Mouse (Mus musculus): ENCODE measurements around the gene Mrpl48. TPM values are rescaled to one million over a fixed set of nuclear protein-coding genes. Genes with fewer than 3 reads are reported as not detected.

Gene Mrpl48
- polyA plus RNA-seq, 1 experiment, result 30.7 TPM

DNA sequence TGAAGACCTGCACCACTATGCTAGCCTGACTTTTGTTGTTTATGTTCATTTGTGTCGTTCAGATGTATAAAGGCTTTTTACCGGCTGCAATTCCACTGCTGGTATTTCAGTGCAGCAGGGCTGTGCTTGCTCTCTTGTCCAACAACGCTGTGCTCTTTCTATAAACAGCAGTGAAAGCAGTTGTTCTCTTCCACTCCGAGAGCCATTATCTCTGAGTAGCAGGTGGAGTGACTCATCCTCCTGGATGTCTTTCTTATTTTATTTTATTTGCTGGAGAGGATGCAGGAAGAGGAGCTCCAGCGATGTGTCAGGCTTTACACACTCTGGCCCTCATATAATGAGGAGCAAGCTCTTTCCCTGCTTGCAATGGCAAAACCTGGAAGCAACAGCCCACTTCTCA, 7.9 kb downstream of the Mrpl48 start:
- Histone ChIP-seq H3K27me3 (ENCODE audit: control insufficient read depth, insufficient read depth, insufficient read length) (no peaks in the 10 kb centered on the region), H3K79me3 (ENCODE audit: low read depth) (no peaks in the 10 kb centered on the region), H3ac (ENCODE audit: control insufficient read depth, insufficient read length, low read depth) (no peak overlapping the region), H3K4me3 (ENCODE audit: insufficient read depth, poor library complexity, severe bottlenecking) (no peak overlapping the region), H3K79me2 (ENCODE audit: control insufficient read depth, insufficient read depth) (no peaks in the 10 kb centered on the region), H3K36me3 (ENCODE audit: control insufficient read depth, insufficient read depth) (no peaks in the 10 kb centered on the region)
- TF ChIP-seq USF1 (IDR thresholded peaks at IDR 0.05; ENCODE audit: low read depth), result no peak
- TF ChIP-seq MAX (IDR thresholded peaks at IDR 0.05), result no peak
- no peak for TF ChIP-seq MYOG (IDR thresholded peaks at IDR 0.05; ENCODE audit: control insufficient read depth, extremely low read depth, insufficient read length)
- TF ChIP-seq FOSL1 (IDR thresholded peaks at IDR 0.05; ENCODE audit: insufficient read depth, low read length, poor library complexity, severe bottlenecking), result no peak
- no peak for TF ChIP-seq MYOD1 (IDR thresholded peaks at IDR 0.05; ENCODE audit: control insufficient read depth, insufficient read length, low read depth)
- no peak for TF ChIP-seq CEBPB (IDR thresholded peaks at IDR 0.05; ENCODE audit: low read depth)
- no peak for TF ChIP-seq CTCF (IDR thresholded peaks at IDR 0.05; ENCODE audit: control insufficient read depth, insufficient read depth, insufficient read length)

DNA sequence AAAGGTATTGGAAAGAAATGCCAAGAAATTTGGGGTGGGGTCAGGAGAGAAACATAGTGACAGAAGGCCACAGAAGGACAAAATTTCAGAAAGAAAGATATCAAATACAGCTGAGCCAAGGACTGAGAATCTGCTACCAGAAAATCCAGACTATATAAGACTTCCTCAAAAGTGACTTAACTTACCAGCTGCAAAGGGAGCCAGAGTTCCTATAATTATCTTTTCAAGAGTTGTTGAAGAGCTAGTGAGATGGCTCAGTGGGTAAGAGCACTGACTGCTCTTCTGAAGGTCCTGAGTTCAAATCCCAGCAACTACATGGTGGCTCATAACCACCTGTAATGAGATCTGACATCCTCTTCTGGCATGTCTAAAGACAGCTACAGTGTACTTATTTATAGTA, 14.8 kb downstream of the Mrpl48 start:
- TF ChIP-seq MYOD1 (IDR thresholded peaks at IDR 0.05; ENCODE audit: control insufficient read depth, insufficient read length, low read depth) (no peak), FOSL1 (IDR thresholded peaks at IDR 0.05; ENCODE audit: insufficient read depth, low read length, poor library complexity, severe bottlenecking) (no peak), CEBPB (IDR thresholded peaks at IDR 0.05; ENCODE audit: low read depth) (no peak), USF1 (IDR thresholded peaks at IDR 0.05; ENCODE audit: low read depth) (no peak), MYOG (IDR thresholded peaks at IDR 0.05; ENCODE audit: control insufficient read depth, extremely low read depth, insufficient read length) (no peak), CTCF (IDR thresholded peaks at IDR 0.05; ENCODE audit: control insufficient read depth, insufficient read depth, insufficient read length) (no peak), MAX (IDR thresholded peaks at IDR 0.05) (no peak)
- Histone ChIP-seq H3K27me3 (ENCODE audit: control insufficient read depth, insufficient read depth, insufficient read length) (no peaks in the 10 kb centered on the region), H3K79me2 (ENCODE audit: control insufficient read depth, insufficient read depth) (no peaks in the 10 kb centered on the region), H3K79me3 (ENCODE audit: low read depth) (no peaks in the 10 kb centered on the region), H3K36me3 (ENCODE audit: control insufficient read depth, insufficient read depth) (no peaks in the 10 kb centered on the region), H3K4me3 (ENCODE audit: insufficient read depth, poor library complexity, severe bottlenecking) (no peak overlapping the region), H3ac (ENCODE audit: control insufficient read depth, insufficient read length, low read depth) (no peak overlapping the region)

DNA sequence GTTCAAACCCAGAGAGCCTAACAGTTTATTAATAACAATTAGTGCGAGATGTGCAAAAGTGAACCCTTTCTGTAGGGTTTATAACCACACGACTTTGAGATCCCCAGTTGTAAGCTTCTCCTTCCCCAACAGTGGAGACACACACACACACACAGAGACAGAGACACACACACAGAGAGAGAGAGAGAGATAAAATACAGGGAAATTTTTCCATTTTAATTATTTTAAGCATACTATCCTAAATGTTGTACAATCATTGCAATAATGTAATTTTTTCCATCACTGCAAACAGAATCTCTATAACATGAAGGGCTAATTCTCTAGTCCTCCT, 16.6 kb downstream of the Mrpl48 start:
- H3ac ChIP-seq (ENCODE audit: control insufficient read depth, insufficient read length, low read depth), result no peak overlapping the region
- no peak overlapping the region for H3K4me3 ChIP-seq (ENCODE audit: insufficient read depth, poor library complexity, severe bottlenecking)
- TF ChIP-seq CEBPB (IDR thresholded peaks at IDR 0.05; ENCODE audit: low read depth), result no peak
- TF ChIP-seq FOSL1 (IDR thresholded peaks at IDR 0.05; ENCODE audit: insufficient read depth, low read length, poor library complexity, severe bottlenecking), result no peak
- no peak for TF ChIP-seq MAX (IDR thresholded peaks at IDR 0.05)
- TF ChIP-seq CTCF (IDR thresholded peaks at IDR 0.05; ENCODE audit: control insufficient read depth, insufficient read depth, insufficient read length), result no peak
- TF ChIP-seq USF1 (IDR thresholded peaks at IDR 0.05; ENCODE audit: low read depth), result no peak
- no peak for TF ChIP-seq MYOD1 (IDR thresholded peaks at IDR 0.05; ENCODE audit: control insufficient read depth, insufficient read length, low read depth)
- TF ChIP-seq MYOG (IDR thresholded peaks at IDR 0.05; ENCODE audit: control insufficient read depth, extremely low read depth, insufficient read length), result no peak

GRCm38 (mm10) chr7:100590845-100591521, 17.1 kb downstream of the Mrpl48 start:
- Histone ChIP-seq H3ac (ENCODE audit: control insufficient read depth, insufficient read length, low read depth) (peak overlapping the region; percentile 70), H3K4me3 (ENCODE audit: insufficient read depth, poor library complexity, severe bottlenecking) (peak overlapping the region; percentile 26), H3K79me3 (ENCODE audit: low read depth) (no peaks in the 10 kb centered on the region), H3K27me3 (ENCODE audit: control insufficient read depth, insufficient read depth, insufficient read length) (no peaks in the 10 kb centered on the region), H3K36me3 (ENCODE audit: control insufficient read depth, insufficient read depth) (no peaks in the 10 kb centered on the region), H3K79me2 (ENCODE audit: control insufficient read depth, insufficient read depth) (no peaks in the 10 kb centered on the region)
- TF ChIP-seq CEBPB (IDR thresholded peaks at IDR 0.05; ENCODE audit: low read depth) (no peak), USF1 (IDR thresholded peaks at IDR 0.05; ENCODE audit: low read depth) (no peak), MYOD1 (IDR thresholded peaks at IDR 0.05; ENCODE audit: control insufficient read depth, insufficient read length, low read depth) (peak; percentile 74), MYOG (IDR thresholded peaks at IDR 0.05; ENCODE audit: control insufficient read depth, extremely low read depth, insufficient read length) (no peak), FOSL1 (IDR thresholded peaks at IDR 0.05; ENCODE audit: insufficient read depth, low read length, poor library complexity, severe bottlenecking) (peak; percentile 34), CTCF (IDR thresholded peaks at IDR 0.05; ENCODE audit: control insufficient read depth, insufficient read depth, insufficient read length) (no peak), MAX (IDR thresholded peaks at IDR 0.05) (peak; percentile 19)

More for the DNA sequence above, 16.6 kb downstream of the Mrpl48 start:
- no peaks in the 10 kb centered on the region for H3K79me3 ChIP-seq (ENCODE audit: low read depth)
- H3K36me3 ChIP-seq (ENCODE audit: control insufficient read depth, insufficient read depth), result no peaks in the 10 kb centered on the region
- no peaks in the 10 kb centered on the region for H3K79me2 ChIP-seq (ENCODE audit: control insufficient read depth, insufficient read depth)
- H3K27me3 ChIP-seq (ENCODE audit: control insufficient read depth, insufficient read depth, insufficient read length), result no peaks in the 10 kb centered on the region

DNA sequence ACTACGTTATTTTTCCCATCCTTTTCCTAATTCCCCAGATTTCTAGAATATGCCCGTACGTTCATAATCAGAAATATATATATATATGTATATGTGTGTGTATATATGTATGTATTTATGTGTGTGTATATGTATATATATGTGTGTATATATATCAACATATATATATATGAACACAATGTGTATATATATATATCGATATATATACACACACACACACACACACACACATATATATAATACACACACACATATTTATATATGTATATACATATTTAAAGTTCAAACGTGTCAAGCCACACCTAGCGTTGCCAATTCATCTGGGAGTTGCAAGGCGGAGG, 17.6 kb downstream of the Mrpl48 start:
- Histone ChIP-seq H3K79me2 (ENCODE audit: control insufficient read depth, insufficient read depth) (no peaks in the 10 kb centered on the region), H3K36me3 (ENCODE audit: control insufficient read depth, insufficient read depth) (no peaks in the 10 kb centered on the region), H3K27me3 (ENCODE audit: control insufficient read depth, insufficient read depth, insufficient read length) (no peaks in the 10 kb centered on the region), H3ac (ENCODE audit: control insufficient read depth, insufficient read length, low read depth) (no peak overlapping the region), H3K4me3 (ENCODE audit: insufficient read depth, poor library complexity, severe bottlenecking) (no peak overlapping the region), H3K79me3 (ENCODE audit: low read depth) (no peaks in the 10 kb centered on the region)
- TF ChIP-seq CEBPB (IDR thresholded peaks at IDR 0.05; ENCODE audit: low read depth), result no peak
- TF ChIP-seq MYOG (IDR thresholded peaks at IDR 0.05; ENCODE audit: control insufficient read depth, extremely low read depth, insufficient read length), result no peak
- TF ChIP-seq CTCF (IDR thresholded peaks at IDR 0.05; ENCODE audit: control insufficient read depth, insufficient read depth, insufficient read length), result no peak
- TF ChIP-seq USF1 (IDR thresholded peaks at IDR 0.05; ENCODE audit: low read depth), result no peak
- no peak for TF ChIP-seq FOSL1 (IDR thresholded peaks at IDR 0.05; ENCODE audit: insufficient read depth, low read length, poor library complexity, severe bottlenecking)
- no peak for TF ChIP-seq MAX (IDR thresholded peaks at IDR 0.05)
- no peak for TF ChIP-seq MYOD1 (IDR thresholded peaks at IDR 0.05; ENCODE audit: control insufficient read depth, insufficient read length, low read depth)

All from C2C12 (cell line).